Mouse (Mus musculus): ENCODE results near the gene Trabd2b.

Trabd2b gene

DNA sequence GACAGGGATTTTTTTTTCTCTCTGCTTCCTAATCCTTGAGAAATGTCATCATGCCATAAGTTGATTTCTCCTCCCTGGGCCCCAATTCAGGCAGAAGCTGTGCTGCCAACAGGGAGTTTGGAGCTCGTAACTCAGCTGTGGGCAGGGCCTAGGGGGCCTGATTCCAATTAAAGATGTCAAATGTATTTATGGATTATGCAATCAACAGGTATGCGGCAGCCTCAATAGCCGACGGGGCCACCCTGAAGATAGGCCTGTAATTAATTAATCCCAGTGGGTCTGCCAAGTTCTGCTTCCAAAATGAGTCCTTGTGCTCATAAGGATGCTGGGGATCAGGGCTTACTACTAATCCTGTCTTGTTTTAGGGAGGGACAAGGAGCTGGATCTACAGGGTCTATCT lies 135.6 kb downstream of the Trabd2b start:
- DNase-seq (ENCODE audit: low read depth): no peak

DNA sequence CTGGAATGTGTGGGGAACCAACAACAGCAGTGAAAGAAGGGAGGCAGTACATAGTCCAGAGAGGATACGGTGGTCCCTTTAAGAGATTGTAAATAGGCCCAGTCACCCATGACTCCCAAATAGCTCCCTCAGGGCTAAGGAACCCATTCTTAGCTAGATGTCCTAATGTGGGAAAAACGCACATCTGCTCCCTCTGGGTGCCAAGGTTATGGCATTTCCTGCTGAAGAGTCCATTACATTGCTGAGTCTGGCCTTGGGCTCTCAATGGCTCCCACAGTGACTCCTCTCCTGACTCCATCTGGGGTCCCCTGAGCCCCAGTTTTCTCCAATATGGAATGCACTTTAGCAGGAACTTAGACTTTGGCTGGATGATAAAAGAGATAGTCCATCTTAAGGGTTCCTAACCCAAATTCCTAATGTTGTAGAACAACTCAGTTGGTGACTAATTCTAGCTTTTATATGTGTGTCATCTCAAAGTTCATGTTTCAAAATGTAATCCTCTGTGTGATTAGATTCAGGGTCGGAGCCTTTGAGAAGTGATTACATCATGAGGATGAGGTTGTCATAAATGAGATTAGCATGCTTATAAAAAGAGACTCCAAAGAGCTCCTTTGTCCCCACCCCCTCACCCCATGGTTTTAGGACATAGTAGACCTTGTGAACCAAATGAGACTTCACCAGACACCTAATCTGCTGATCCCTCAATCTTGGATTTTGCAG lies 139.1 kb downstream of the Trabd2b start:
- DNase-seq (ENCODE audit: low read depth): no peak

DNA sequence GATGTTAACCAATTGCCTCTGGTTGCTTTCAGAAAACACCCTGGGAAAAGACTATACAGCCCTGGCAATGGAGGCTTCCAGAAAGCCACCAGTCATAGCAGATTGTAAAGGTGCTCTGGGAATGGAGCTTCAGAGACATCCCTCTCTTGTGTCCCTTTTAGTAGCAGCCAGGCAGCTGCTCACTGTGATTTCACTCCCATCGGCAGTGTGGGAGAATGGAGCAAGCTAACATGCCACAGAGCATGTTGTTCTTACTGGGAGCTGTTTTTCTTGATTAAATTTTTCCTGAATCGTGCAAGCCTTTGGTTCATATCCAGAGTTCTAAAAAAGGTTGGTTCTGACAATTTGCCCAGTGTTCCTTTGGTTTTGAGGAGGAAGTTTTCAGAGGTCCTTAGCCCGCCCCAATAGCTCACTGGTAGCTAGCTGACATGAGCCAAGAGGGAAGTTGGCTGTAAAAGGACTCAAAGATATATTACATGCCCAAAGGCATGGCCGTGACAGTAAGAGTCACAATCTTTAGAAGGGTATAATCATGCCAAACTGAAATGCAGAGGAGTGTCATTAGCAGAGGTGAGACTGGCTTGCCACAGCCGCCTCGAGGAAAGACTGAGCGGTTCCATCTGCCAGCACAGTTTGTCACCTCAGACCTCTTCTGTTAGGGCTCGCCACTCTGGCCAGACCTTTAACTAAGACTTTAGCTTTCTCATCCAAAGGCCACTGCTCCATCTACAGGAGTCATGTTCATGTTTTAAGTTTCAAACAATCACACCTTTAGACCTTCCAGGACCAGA lies 141.3 kb downstream of the Trabd2b start:
- no peak for DNase-seq (ENCODE audit: low read depth)

DNA sequence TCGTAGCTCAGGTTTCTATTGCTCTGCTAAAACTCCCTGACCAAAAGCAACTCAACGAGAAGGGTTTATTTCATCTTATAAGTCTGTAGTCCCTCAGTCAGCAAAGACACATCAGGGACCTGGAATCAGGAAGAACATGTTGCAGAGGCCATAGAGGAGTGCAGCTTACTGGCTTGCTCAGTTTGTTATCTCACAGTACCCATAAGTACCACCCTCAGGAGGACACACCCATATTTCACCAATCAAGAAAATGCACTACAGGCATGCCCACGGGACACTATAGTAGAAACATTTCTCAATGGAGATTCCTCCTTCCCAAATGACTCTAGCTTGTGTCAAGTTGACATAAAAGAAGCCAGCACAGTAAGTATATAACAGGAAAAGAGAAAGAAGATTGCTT lies 143.0 kb downstream of the Trabd2b start:
- DNase-seq (ENCODE audit: low read depth): peak; percentile 15

DNA sequence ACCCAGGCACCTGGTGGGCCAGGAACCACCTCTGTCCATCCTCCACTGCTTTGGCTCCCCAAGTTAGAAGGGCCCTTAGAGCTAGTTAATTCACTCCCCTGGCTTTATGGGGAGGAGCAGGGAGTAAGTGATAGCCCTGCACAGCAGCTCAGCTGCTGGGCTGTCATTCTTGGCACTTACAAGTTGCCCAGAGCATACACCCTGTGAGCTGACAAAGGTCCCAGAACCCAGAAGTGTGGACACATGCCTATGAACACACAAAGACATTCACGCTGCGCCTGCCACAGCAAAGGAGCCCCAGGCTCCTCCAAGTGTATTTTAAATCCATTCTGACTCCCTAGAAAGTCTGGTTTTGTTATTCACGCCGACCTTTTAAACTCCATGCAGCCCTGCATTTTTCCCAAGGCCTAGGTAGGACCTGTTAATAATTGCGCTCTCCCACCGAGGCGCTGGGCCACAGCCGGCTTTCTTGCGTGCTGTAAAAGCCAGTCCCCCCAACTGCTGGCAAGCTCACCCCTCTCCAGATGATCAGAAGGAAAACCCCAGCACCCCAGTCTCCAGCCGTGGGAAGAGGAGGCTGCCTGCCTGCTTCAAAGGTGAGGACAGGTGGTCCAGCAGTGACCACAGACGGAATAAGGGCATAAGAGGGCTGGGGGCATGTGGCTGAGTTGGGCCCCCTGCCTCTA lies 144.1 kb downstream of the Trabd2b start:
- DNase-seq (ENCODE audit: low read depth): no peak

DNA sequence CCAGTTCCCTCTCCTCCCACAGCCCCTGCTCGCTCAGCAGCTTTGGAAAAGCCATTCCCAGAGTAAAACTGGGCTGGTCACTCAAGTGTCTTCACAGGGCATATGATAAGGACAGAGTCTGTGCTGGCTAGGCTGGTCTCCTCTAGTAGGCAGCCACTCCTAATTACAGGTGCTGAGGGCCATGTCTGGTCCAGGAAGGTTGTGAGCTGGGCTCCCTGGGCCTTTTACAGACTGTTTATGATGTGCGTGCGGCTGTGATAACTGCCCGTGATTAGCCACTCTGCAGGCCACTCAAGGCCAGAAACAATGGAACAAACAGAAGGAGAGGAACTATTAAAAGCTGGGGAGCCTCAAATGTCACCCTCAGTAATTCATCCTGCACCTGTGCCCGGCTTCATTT lies 150.4 kb downstream of the Trabd2b start:
- DNase-seq (ENCODE audit: low read depth): no peak

DNA sequence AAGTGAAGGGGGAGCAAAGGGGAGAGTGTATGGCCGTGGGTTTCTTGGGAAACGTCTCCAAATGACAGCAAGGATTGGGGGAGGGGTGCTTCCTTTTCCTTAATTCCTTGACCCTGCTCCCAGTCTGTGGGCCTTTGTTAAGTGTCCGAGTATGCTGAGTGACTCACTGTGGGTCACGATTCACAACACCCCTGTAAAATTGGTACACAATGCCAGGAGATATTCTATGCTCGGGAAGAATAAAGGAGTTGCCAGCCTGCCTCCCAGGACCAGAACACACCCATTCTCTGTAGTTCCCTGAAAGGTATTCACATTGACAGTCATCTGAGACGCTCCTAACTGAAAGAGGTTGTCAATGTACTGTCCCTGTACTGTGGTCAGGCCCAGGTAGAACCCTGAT lies 151.2 kb downstream of the Trabd2b start:
- DNase-seq (ENCODE audit: low read depth): no peak

DNA sequence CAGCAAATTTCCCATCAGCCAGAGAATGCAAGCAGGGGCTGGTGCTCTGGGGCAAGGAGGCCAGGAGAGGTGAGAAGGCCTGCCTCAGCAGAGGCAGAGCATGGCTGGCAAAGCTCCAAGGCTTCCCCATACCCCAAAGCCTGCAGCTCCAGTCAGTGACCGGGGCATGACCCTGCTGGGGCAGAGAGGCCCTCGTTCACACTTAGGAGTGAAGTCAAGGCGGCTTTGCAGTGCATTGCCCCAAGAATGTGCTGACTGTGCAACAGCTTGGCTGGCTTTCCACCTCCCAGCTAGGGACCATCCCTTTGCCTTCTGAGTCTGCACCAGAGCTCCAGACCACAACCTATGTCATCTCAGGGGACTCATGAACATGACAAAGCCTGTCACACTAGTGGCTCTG lies 152.0 kb downstream of the Trabd2b start:
- DNase-seq (ENCODE audit: low read depth): no peak

DNA sequence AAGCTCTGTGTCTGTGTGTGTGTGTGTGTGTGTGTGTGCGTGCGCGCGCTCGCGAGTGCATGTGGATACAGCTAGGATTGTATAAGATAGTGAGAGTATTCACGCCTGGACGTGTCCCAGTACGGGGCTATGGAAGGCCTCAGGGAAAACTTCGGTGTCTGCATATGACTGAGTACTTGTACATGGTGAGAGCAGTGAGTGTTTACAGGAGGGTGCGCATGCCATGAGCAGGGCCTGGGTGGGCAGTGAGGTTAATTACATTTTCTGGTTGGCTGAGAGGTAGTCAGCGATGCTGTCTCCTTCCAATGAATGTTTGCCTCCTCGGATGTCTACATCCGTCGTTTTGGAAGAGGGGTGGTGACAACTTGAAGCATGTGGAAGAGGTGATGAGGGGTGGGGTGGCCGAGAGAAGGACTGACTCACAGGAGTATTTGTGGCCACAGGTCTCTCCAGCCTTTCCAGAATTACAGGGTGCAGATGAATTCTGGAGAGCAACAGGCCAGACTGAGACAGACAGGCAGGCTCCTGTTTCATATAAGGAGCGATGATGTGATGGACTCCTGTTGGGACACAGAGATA lies 154.2 kb downstream of the Trabd2b start:
- DNase-seq (ENCODE audit: low read depth): no peak

DNA sequence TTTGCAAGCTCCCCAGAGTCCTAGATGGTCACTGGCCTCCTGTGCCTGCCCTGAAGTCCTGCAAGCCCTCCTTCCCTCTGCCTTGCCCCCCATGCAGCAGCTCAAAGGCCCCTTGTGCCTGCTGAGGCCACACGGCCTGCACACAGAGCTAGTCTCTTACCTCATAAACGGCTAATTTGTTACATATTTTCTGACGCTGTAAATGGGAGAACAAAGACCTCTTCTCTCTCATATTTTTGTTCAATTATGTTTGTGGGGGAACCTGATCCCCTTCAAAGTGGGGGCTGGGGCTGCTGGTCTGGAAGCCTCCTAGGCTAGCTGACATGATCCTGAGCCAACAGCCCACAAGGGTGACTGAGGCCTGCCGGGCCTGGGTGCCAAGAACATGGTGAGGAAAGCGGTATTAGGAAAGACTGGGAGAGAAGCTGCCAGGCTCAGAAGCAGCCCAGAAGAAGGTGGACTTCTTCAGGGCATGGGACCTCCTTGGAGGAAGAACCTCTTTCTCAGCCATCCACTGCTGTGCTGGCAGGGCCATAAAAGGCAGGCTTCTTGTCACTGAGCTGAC lies 157.7 kb downstream of the Trabd2b start:
- DNase-seq (ENCODE audit: low read depth): no peak

DNA sequence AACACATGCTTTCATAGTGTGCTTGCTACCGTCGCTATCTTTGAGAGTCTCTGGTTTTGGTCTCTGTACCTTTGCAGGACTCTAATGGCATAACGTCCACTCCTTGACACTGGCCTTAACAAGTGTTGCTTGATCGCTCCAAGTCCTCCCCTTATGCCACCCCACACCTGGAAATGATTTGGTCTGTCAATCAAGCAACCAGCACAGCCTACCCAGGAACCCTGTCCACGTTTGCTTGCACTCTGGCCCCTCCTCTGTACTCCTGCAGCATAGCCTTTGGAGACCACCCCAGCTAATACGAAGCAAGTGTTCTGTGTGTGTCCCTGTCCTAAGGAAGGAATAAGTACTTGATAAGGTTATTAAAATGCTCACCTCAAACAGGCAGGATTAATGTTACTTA lies 161.1 kb downstream of the Trabd2b start:
- DNase-seq (ENCODE audit: low read depth): no peak

DNA sequence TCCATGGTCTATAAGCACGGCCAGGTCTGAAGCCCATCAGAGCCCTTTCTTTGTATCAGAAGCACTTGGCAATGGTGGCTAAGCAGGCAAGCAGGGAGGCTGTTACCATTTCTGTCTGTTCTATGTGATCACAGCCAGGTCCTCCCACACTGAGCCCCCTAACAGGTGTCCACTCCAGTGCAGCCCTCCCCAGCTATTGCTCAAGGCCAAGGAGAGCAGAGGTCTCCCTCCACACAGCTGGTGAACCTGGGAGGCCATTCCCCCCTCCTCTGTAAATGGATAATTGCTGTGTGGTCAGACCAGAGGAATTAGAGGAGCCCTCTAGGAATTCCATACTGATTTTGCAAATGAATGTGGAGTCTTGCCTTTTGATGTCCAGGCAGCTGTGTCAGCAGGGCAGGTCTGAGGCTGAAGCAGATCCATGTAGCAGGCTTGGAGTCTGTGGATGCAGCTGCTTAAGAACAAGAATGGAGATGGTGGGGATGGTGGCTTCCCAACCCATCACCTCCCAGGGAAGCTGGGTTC lies 161.6 kb downstream of the Trabd2b start:
- DNase-seq (ENCODE audit: low read depth): no peak

DNA sequence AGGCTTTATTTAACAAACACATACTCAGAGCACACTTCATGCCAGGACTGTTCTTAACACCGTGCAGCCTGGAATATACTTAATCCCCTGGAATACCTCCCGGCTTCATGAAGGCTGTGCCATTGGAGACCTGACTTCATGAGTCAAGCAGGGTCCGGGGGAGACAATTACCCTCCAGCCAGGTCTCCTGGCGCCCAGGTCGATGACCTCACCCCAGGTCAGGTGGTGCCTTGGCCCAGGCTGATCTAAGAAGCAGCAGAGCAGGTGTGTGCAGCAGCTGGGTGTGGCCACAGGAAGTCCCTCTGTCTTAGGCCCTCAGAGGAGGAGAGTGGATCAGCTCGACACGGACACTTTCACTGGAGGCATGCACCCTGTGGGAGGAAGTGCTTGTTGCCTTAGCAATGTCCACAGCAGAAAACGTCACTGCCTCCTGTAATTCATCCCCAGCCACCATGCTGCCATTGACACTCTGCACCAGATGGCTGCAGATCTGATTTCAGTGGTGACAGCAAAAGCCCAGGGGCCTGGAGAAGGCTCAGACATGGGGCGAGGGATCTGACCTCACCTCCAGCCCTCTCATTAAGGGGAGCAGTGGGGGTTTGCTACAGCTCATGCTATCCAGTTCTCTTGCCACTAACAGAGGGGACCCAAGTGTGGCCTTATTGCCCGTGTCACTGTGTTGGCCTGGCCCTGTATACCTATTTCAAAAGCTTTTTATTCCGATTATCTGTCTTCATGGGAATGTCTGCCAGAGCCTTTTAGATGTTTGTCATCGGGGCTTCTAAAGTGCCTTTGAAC lies 171.8 kb downstream of the Trabd2b start:
- no peak for DNase-seq (ENCODE audit: low read depth)

DNA sequence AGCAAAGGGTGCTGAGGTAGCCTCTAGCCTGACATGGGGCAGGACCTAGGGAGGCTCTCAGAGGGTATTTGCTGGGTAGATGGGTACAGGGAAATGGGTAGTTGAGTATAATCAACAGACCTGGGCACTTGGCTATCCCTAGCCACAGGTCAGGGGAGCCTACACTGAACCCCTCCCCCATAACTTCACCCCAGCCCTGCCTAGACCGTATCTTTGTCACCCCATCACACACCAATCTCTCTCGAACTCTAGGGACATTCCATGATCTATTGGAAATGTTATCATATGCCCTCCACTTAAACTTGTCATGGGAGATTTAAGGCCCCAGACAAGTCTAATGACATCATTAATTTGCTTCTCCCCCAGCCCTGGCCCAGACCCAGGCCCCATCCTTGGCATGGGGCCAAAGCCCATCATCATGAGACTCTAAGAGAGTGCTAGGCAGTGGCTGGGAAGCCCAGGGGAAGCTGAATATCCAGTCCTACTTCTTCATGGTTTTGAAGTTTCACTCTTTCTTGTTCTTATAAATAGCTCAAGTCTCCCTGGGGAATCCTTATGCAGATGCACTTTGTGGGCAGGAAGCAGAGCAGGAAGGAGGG lies 177.1 kb downstream of the Trabd2b start:
- no peak for DNase-seq (ENCODE audit: low read depth)

DNA sequence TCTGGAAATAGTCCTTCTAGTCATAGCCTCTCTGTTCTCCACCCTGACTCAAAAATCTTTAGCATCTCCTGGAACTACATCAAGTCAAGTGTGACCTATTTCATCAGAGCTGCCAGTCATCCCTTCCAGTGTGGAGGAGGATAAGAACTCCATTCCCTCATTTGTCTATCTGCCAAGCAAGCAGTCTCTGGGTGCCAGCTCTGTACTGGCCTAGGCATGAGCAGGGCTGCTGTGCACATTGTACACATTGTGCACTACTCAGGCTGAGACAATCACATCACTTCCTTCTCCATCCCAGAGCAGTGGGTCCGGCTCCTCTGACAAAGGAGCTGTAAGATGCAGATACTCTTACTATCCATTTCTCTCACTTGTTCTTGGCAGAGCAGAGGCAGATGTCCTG lies 178.2 kb downstream of the Trabd2b start:
- no peak for DNase-seq (ENCODE audit: low read depth)

DNA sequence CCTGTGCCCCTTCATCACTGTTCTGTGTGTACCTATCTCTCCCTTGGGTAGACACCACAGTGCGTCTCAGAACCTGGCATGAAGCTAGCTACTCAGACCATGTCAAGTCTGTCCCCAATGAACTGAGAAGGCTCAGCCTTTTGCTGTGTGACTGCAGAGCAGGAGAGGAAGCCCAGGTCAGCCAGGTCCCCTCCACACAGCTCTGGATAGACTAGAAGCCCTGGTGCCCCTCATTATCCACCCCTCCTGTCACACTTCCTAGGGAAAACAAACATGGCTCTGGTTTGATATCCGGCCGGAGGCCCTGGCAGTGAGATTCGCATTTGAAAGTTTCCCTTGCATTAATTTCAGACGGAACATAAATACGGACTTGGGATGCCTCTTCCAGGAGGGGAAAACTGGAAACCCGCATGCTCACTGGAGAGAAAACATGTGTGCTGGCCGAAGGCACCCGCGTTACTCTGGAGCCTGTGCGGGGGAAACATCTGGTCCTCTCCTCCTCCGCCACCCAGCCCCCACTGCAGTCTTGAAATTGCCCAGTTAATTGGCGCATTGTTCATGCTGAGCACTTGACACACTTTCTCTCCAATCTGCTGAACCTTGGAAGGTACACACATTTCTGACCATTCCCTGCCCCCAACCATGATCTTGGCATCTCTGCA lies 187.2 kb downstream of the Trabd2b start:
- no peak for DNase-seq (ENCODE audit: low read depth)

DNA sequence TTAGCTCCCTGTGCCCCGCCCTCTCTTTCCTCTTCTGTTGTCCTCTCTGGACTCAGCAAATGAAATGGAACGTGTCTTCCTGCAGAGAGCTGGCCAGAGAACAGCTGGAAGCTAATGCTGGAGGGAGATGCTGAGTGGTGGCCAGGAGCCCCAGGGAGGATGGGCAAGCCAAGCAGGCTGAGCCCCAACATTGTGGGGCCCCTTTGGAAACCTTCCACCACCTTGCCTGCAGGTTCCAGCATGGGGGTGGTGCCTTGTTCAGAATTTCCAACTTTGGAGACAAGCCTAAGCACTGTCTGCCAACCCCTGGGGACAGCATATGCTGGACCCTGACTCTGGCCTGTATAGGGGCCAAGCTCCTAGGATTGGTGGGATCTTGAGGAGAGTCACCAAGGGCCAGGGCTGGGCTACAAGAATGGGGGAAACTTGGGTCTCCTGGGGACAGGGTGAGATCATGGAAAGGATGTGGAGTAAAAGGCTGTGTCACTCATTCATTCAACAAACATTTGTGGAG lies 188.7 kb downstream of the Trabd2b start:
- DNase-seq (ENCODE audit: low read depth): no peak

DNA sequence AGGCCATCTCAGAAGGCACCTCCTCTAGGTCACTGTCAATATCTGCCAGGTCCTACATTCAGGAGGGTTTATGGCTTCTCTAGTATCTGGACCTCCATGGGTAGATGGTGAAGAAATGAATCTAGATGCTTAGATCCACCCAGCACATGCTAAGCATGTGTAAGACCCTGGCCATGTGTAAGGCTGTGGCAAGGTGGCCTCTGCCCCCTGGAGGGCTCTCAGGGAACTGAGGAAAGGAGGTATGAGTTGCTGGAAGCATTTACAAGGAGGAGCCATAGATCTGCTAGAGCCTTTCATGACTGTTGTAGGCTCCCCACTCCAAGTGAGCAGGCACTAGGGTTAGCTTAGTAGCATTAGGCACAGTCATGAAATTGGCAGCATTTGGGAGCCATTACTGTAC lies 192.6 kb downstream of the Trabd2b start:
- no peak for DNase-seq (ENCODE audit: low read depth)

DNA sequence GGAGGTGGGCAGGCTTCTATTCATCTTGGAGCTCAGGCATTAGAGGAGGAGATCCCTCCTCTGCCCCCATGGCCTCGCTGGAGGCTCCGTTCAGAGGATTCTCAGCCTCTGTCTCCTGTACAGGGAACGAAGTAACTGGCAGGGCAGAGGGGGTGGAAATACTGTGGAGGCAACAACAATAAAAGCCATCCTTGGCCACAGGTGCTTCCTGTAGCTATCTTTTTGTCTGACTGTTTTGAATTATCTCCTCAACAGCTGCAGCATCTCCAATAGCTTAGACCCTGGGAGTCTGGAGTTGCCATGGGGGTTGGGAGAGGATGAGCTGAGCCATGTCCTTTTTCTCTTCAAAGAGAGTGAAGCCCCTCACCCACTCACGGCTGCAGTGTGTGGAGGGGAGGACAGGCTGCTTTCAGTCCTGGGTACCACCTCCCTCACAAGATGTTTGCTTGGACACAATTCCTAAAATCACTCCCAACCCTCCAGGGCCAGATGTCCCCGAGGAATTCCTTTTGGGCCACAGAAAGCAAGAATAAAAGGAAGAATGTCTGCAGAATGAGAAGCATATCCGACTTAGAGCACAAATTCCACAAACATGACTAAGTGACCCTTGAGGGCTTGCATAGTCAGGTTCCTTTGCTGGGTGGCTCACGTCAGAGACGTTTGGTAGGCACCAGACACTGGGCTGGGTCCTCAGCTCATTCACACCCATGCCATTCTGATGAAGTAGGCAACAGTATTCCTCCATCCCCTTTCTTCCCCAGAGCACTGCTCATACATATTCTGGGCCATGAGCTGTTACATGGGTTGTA lies 194.9 kb downstream of the Trabd2b start:
- DNase-seq (ENCODE audit: low read depth): no peak
